Mouse (Mus musculus) forebrain, embryonic 11.5 days (tissue): ENCODE data around the gene Defa26. TPM values are rescaled to one million over a fixed set of nuclear protein-coding genes. Genes with fewer than 3 reads are reported as not detected.
"Not testable (repeated sequence)": the region's sequence is repeated elsewhere in the genome, so short reads cannot be mapped to it uniquely, and the experiment has no call there.

ENCODE experiments used
- ATAC-seq: fragments of 200-750 bp; cut with Nextera tagmentation; replicated peaks from 2 replicates; pipeline ENCODE4 v1.8.0; 2017; ENCODE audit warnings: moderate TSS enrichment; ENCODE audit not compliant: low FRiP score
- DNase-seq: peaks from one replicate; pipeline ENCODE4 v3.0.0-alpha.2; 2017; ENCODE audit warnings: low spot score
- H3K27ac ChIP-seq: fragments of 300-500 bp; sonication (generic); 2 replicates; pipeline ENCODE4 v1.5.1; 2014; ENCODE audit warnings: low read depth, low read length
- H3K27me3 ChIP-seq: fragments of 300-500 bp; sonication (generic); 2 replicates; pipeline ENCODE4 v1.6.1; 2014; ENCODE audit warnings: mild to moderate bottlenecking, low read length, mixed read lengths; ENCODE audit not compliant: control insufficient read depth, insufficient read depth
- H3K36me3 ChIP-seq: fragments of 300-500 bp; sonication (generic); 2 replicates; pipeline ENCODE4 v1.6.1; 2014; ENCODE audit warnings: mild to moderate bottlenecking, low read length, moderate library complexity, mixed read lengths; ENCODE audit not compliant: control insufficient read depth, insufficient read depth
- H3K4me1 ChIP-seq: fragments of 300-500 bp; sonication (generic); replicated peaks from 2 replicates; pipeline ENCODE4 v1.6.1; 2014; ENCODE audit warnings: low read length, mixed read lengths; ENCODE audit not compliant: control insufficient read depth, insufficient read depth
- H3K4me2 ChIP-seq: fragments of 300-500 bp; sonication (generic); 2 replicates; pipeline ENCODE4 v1.6.1; 2014; ENCODE audit warnings: low read depth, mild to moderate bottlenecking, low read length, moderate library complexity, mixed read lengths; ENCODE audit not compliant: severe bottlenecking
- H3K4me3 ChIP-seq: fragments of 300-500 bp; sonication (generic); 2 replicates; pipeline ENCODE4 v1.5.1; 2014; ENCODE audit warnings: low read depth, low read length
- H3K9ac ChIP-seq: fragments of 300-500 bp; sonication (generic); 2 replicates; pipeline ENCODE4 v1.6.1; 2014; ENCODE audit warnings: low read length
- H3K9me3 ChIP-seq: fragments of 300-500 bp; sonication (generic); 2 replicates; pipeline ENCODE4 v1.6.1; 2016; ENCODE audit warnings: low read length, mixed read lengths; ENCODE audit not compliant: control insufficient read depth
- WGBS: fragments of 180-500 bp; shearing (Covaris S2); extraction: QIAGEN DNeasy Blood & Tissue Kit; methylation state at CpG from one replicate; pipeline ENCODE4 v1.1.7; 2014; 5-methylcytosine and 5-hydroxymethylcytosine counted together
- polyA plus RNA-seq: library from polyadenylated mRNA; unstranded; fragments of >200 nt; fragmentation: Nextera tagmentation; extraction: Ambion mirVana; gene quantifications from 2 replicates; pipeline ENCODE4 v1.2.1, GENCODE M21; 2014

Defa26 gene
- polyA plus RNA-seq = not detected in 2 replicates

DNA sequence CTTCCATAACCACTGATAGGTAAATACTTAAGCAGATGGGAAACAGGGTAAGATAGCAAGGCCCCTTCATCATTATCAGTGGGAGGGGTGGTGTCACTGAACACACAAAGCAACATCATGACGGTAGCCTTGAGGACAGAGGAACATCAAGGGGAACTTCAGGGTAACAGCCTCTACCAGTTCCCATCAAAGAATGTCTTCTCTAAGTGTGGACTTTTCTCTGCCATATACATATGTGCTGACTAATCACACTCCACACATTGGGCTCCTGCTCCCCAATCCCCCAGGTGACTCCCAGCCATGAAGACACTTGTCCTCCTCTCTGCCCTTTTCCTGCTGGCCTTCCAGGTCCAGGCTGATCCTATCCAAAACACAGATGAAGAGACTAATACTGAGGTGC is at the start of gene Defa26:
Defa26 (plus strand) TSS at position 301 of the 400 bp plus-strand sequence.
- not testable (repeated sequence) for H3K27me3 ChIP-seq, H3K36me3 ChIP-seq, H3K4me1 ChIP-seq, H3K27ac ChIP-seq, H3K4me2 ChIP-seq, H3K9ac ChIP-seq, H3K9me3 ChIP-seq, H3K4me3 ChIP-seq, ATAC-seq, DNase-seq
- WGBS = no CpG with 5 or more reads among the region's 1 CpGs

DNA sequence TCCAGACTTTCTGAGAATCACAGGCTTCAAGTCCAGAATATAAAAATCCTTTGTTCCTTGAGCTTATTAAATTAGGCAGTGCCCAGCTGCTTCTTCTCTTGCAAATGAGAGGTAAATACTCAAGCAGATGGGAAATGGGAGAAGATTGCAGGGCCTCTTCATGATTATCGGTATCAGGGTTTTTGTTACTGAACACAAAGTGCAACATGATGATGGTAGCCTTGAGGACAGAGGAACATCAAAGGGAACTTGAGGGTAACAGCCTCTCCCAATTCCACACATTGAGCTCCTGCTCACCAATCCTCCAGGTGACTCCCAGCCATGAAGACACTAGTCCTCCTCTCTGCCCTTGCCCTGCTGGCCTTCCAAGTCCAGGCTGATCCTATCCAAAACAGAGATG is 35.3 kb upstream of the Defa26 start, which contains the start of gene Defa28:
Defa28 (plus strand) TSS at position 301 of the 400 bp plus-strand sequence.
- H3K27ac ChIP-seq, H3K4me1 ChIP-seq, H3K36me3 ChIP-seq, H3K4me3 ChIP-seq, H3K9me3 ChIP-seq, H3K9ac ChIP-seq, H3K4me2 ChIP-seq, ATAC-seq, H3K27me3 ChIP-seq, DNase-seq: not testable (repeated sequence)
- WGBS = no CpG with 5 or more reads among the region's 1 CpGs

DNA sequence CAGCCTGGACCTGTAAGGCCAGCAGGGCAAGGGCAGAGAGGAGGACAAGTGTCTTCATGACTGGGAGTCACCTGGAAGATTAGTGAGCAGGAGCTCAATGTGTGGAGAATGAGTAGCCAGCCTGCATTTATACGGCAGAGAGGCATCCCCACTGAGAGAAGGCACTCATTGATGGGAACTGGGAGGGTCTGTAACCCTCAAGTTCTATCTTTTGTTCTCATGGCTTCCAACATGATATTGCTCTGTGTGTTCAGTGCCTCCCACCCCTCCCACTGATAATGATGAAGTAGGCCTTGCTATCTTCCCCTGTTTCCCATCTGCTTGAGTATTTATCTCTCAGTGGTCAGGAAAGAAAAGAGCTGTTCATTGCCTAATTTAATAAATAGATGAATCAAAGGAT is 23.6 kb upstream of the Defa26 start, which contains the start of gene Gm7861:
Gm7861 (minus strand) TSS at position 101 of the 400 bp plus-strand sequence.
- H3K36me3 ChIP-seq, H3K4me2 ChIP-seq, H3K27me3 ChIP-seq, ATAC-seq, H3K27ac ChIP-seq, H3K9me3 ChIP-seq, H3K9ac ChIP-seq, H3K4me3 ChIP-seq, DNase-seq, H3K4me1 ChIP-seq: not testable (repeated sequence)
- WGBS = no CpG with 5 or more reads among the region's 1 CpGs

DNA sequence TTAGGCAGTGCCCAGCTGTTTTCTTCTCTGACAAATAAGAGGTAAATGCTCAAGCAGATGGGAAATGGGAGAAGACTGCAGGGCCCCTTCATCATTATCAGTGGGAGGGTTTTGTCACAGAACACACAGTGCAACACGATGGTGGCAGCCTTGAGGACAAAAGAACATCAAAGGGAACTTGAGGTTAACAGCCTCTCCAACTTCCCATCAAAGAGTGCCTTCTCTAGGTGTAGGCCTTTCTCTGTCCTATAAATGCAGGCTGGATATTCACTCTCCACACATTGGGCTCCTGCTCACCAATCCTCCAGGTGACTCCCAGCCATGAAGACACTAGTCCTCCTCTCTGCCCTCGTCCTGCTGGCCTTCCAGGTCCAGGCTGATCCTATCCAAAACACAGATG is 37.5 kb downstream of the Defa26 start, which contains the start of gene Defa17:
Defa17 (plus strand) TSS at position 301 of the 400 bp plus-strand sequence.
- not testable (repeated sequence) for ATAC-seq, H3K9ac ChIP-seq, H3K27me3 ChIP-seq, H3K4me2 ChIP-seq, H3K4me3 ChIP-seq, H3K9me3 ChIP-seq, H3K27ac ChIP-seq, DNase-seq, H3K36me3 ChIP-seq, H3K4me1 ChIP-seq
- WGBS = no CpG with 5 or more reads among the region's 2 CpGs

DNA sequence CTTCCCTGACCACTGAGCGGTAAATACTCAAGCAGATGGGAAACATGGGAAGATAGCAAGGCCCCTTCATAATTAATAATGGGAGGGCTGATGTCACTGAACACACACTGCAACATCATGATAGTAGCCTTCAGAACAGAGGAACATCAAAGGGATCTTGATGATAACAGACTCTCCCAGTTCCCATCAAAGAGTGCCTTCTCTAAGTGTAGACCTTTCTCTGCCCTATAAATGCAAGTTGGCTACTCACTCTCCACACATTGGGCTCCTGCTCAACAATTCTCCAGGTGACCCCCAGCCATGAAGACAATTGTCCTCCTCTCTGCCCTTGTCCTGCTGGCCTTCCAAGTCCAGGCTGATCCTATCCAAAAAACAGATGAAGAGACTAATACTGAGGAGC is 47.5 kb downstream of the Defa26 start, which contains the start of gene Defa34:
Defa34 (plus strand) TSS at position 301 of the 400 bp plus-strand sequence.
- H3K27me3 ChIP-seq, H3K4me1 ChIP-seq, H3K27ac ChIP-seq, H3K4me2 ChIP-seq, H3K9ac ChIP-seq, DNase-seq, ATAC-seq, H3K9me3 ChIP-seq, H3K36me3 ChIP-seq, H3K4me3 ChIP-seq: not testable (repeated sequence)
- no CpG with 5 or more reads among the region's 1 CpGs for WGBS

Other genes with a start within 250 kb of the Defa26 start
- gene Defa2, start 239.7 kb upstream of the Defa26 start, polyA plus RNA-seq = not detected in 2 replicates
- gene Defa33, start 226.4 kb upstream of the Defa26 start, polyA plus RNA-seq = not detected in 2 replicates
- gene Defa36, start 190.8 kb upstream of the Defa26 start, polyA plus RNA-seq = not detected in 2 replicates
- gene Gm7849, start 161.6 kb upstream of the Defa26 start, polyA plus RNA-seq = not detected in 2 replicates
- gene Defa20, start 108.9 kb upstream of the Defa26 start, polyA plus RNA-seq = not detected in 2 replicates
- gene Defa32, start 89.2 kb upstream of the Defa26 start, polyA plus RNA-seq = not detected in 2 replicates
- not detected in 2 replicates for gene Defa37, start 52.8 kb upstream of the Defa26 start, polyA plus RNA-seq
- gene Defa28, start 35.2 kb upstream of the Defa26 start, polyA plus RNA-seq = not detected in 2 replicates
- not detected in 2 replicates for gene Gm7861, start 23.7 kb upstream of the Defa26 start, polyA plus RNA-seq
- gene Defa17, start 37.6 kb downstream of the Defa26 start, polyA plus RNA-seq = not detected in 2 replicates
- not detected in 2 replicates for gene Defa34, start 47.6 kb downstream of the Defa26 start, polyA plus RNA-seq
- not detected in 2 replicates for gene AY761184, start 85.5 kb downstream of the Defa26 start, polyA plus RNA-seq
- not detected in 2 replicates for gene Defa24, start 116.3 kb downstream of the Defa26 start, polyA plus RNA-seq
- not detected in 2 replicates for gene Defb50, start 205.4 kb downstream of the Defa26 start, polyA plus RNA-seq
- not detected in 2 replicates for gene Defb2, start 221.7 kb downstream of the Defa26 start, polyA plus RNA-seq
- gene Defb10, start 240.7 kb downstream of the Defa26 start, polyA plus RNA-seq = not detected in 2 replicates